Mouse (Mus musculus) bone marrow macrophage, adult 2 months (primary cell): Measurements from ENCODE around the gene AU018091.

ENCODE experiments used
- CTCF ChIP-seq: IDR thresholded peaks from 2 replicates; pipeline ENCODE4 v1.5.1; 2012; ENCODE audit warnings: low read depth, mild to moderate bottlenecking, low read length, moderate library complexity
- POLR2A ChIP-seq: IDR thresholded peaks from 2 replicates; pipeline ENCODE4 v1.6.1; 2012; ENCODE audit warnings: mild to moderate bottlenecking, low read depth, low read length, borderline replicate concordance

DNA sequence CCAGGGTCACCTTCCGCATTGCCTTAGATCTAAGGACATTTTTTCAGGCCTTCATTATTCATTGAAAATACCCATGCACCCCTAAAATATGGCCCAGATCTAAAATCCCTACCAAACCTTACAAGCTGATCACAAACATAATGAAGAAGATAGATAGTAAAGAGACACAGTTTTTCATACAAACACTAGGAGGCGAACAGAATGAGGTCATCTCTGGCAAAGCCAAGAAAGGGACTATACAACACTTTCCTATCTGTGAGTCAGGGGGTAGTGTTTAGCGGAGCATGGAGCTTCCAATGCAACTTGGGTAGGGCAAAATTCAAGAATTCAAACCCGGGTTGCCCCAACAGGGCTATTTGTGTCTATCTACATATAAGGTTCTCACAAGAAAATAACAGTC, 35.6 kb upstream of the AU018091 start:
- TF ChIP-seq CTCF (no peak), POLR2A (no peak)
